Mouse (Mus musculus) hindbrain, postnatal 0 days (tissue): Measurements from ENCODE around the gene 2010111I01Rik. TPM values are rescaled to one million over a fixed set of nuclear protein-coding genes. Genes with fewer than 3 reads are reported as not detected.

Experiments
- ATAC-seq: fragments of 200-750 bp; cut with Nextera tagmentation; 2 replicates; pipeline ENCODE4 v1.8.0; 2017; ENCODE audit warnings: mild to moderate bottlenecking, moderate TSS enrichment, moderate library complexity
- DNase-seq: peaks from one replicate; pipeline ENCODE4 v3.0.0-alpha.2; 2015; ENCODE audit warnings: low spot score
- H3K27ac ChIP-seq: fragments of 300-500 bp; sonication (generic); 2 replicates; pipeline ENCODE4 v1.5.1; 2014; ENCODE audit warnings: mild to moderate bottlenecking
- H3K27me3 ChIP-seq: fragments of 300-500 bp; sonication (generic); 2 replicates; pipeline ENCODE4 v1.6.1; 2014; ENCODE audit warnings: low read length, mixed read lengths; ENCODE audit not compliant: insufficient read depth
- H3K36me3 ChIP-seq: fragments of 300-500 bp; sonication (generic); 2 replicates; pipeline ENCODE4 v1.6.1; 2014; ENCODE audit warnings: low read length, mixed read lengths; ENCODE audit not compliant: insufficient read depth
- H3K4me1 ChIP-seq: fragments of 300-500 bp; sonication (generic); 2 replicates; pipeline ENCODE4 v1.6.1; 2014; ENCODE audit warnings: antibody characterized with exemption, low read length, mixed read lengths; ENCODE audit not compliant: insufficient read depth
- H3K4me2 ChIP-seq: fragments of 300-500 bp; sonication (generic); 2 replicates; pipeline ENCODE4 v1.6.1; 2014; ENCODE audit warnings: low read depth, mild to moderate bottlenecking, low read length, moderate library complexity, mixed read lengths
- H3K4me3 ChIP-seq: fragments of 300-500 bp; sonication (generic); 2 replicates; pipeline ENCODE4 v1.5.1; 2014; ENCODE audit warnings: low read length
- H3K9ac ChIP-seq: fragments of 300-500 bp; sonication (generic); replicated peaks from 2 replicates; pipeline ENCODE4 v1.6.1; 2014; ENCODE audit warnings: mild to moderate bottlenecking, low read length, moderate library complexity, mixed read lengths
- H3K9me3 ChIP-seq: fragments of 300-500 bp; sonication (generic); 2 replicates; pipeline ENCODE4 v1.6.1; 2016; ENCODE audit warnings: low read length, mixed read lengths
- CTCF ChIP-seq: IDR thresholded peaks from 2 replicates; pipeline ENCODE4 v1.5.1; 2016; ENCODE audit warnings: antibody characterized with exemption, control low read depth, low read depth
- WGBS: fragments of 180-500 bp; shearing (Covaris S2); extraction: QIAGEN DNeasy Blood & Tissue Kit; methylation state at CpG from one replicate; pipeline ENCODE4 v1.1.7; 2014; 5-methylcytosine and 5-hydroxymethylcytosine counted together
- polyA plus RNA-seq: library from polyadenylated mRNA; unstranded; fragments of >200 nt; fragmentation: Nextera tagmentation; extraction: Ambion mirVana; gene quantifications from 2 replicates; pipeline ENCODE4 v1.2.1, GENCODE M21; 2015
- total RNA-seq: library from RNA; depleted of rRNA; stranded (reverse); fragments of >200 nt; gene quantifications from 2 replicates; pipeline ENCODE4 v1.2.3, GENCODE M21; 2014

Gene 2010111I01Rik
- total and polyA plus RNA-seq, 2 experiments from 2014 or later = 15.9 to 29.8 TPM

- Histone ChIP-seq H3K9ac (no peak overlapping the region), H3K4me3 (no peak overlapping the region), H3K27me3 (no peaks in the 10 kb centered on the region), H3K4me2 (no peak overlapping the region), H3K9me3 (no peaks in the 10 kb centered on the region), H3K4me1 (no peaks in the 10 kb centered on the region), H3K36me3 (no peaks in the 10 kb centered on the region), H3K27ac (no peak overlapping the region)
- WGBS = 73% methylated on average over 8 of the region's 8 CpGs
- DNase-seq = no peak
- no peak for ATAC-seq
- no peak for TF ChIP-seq CTCF
Measured at GRCm38 (mm10) chr13:63083663-63084062, 119.0 kb downstream of the 2010111I01Rik start.

- Histone ChIP-seq H3K4me2 (no peak overlapping the region), H3K9me3 (no peaks in the 10 kb centered on the region), H3K4me3 (no peak overlapping the region), H3K36me3 (no peaks in the 10 kb centered on the region), H3K4me1 (no peaks in the 10 kb centered on the region), H3K27me3 (no peaks in the 10 kb centered on the region), H3K9ac (no peak overlapping the region), H3K27ac (no peak overlapping the region)
- 90% methylated on average over 7 of the region's 7 CpGs for WGBS
- ATAC-seq (no peak), DNase-seq (no peak)
- no peak for TF ChIP-seq CTCF
Measured at GRCm38 (mm10) chr13:63087865-63088683, 123.4 kb downstream of the 2010111I01Rik start.

DNA sequence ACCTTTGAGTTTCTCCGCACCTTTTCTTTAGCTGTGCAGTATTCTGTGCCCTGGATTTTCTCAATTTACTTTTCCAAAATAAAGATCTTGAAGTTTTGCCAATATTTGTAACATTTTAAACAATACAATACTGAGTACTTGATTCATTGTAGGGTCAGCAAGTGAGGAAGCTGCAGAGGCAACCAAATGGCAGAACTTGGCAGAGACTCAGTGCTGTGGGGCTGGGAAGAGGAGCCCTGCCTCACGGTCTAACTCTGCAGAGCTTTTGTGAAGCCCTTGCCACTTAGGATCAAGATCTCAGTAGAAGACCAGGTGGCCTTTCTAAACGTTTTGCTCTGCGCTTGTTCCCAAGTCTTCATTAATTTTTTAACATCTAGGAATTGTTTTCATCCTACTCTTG, 124.8 kb downstream of the 2010111I01Rik start:
- H3K27me3 ChIP-seq = no peaks in the 10 kb centered on the region
- no peaks in the 10 kb centered on the region for H3K9me3 ChIP-seq
- no peak overlapping the region for H3K27ac ChIP-seq
- no peaks in the 10 kb centered on the region for H3K4me1 ChIP-seq
- H3K36me3 ChIP-seq = no peaks in the 10 kb centered on the region
- H3K9ac ChIP-seq = no peak overlapping the region
- 69% methylated on average over 4 of the region's 4 CpGs for WGBS
- no peak overlapping the region for H3K4me3 ChIP-seq
- ATAC-seq = no peak
- H3K4me2 ChIP-seq = no peak overlapping the region
- DNase-seq = no peak
- TF ChIP-seq CTCF = no peak

DNA sequence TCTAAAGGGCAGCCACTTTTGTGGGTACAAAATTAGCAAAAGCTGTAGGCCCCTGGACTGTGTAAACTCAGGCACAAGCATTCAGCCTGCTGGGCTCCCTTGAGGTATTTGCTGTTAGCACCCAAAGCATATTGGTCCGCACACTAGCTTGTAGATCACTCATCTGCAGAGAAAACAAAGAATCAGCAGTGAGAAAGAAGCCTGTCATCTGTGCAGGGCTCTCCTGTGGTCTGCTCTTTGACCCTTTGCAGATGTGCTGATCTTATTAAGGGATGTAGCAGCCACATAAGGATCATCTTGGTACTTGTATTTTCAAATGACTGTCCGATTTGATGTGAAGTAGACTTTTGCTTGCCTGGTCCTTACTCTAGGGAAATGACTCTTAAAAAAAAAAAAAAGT, 126.6 kb downstream of the 2010111I01Rik start:
- no peak overlapping the region for H3K4me2 ChIP-seq
- WGBS = 71% methylated on average over 2 of the region's 2 CpGs
- H3K9ac ChIP-seq = no peak overlapping the region
- H3K4me3 ChIP-seq = no peak overlapping the region
- no peak overlapping the region for H3K27ac ChIP-seq
- H3K4me1 ChIP-seq = no peaks in the 10 kb centered on the region
- no peaks in the 10 kb centered on the region for H3K9me3 ChIP-seq
- ATAC-seq = no peak
- no peaks in the 10 kb centered on the region for H3K36me3 ChIP-seq
- no peaks in the 10 kb centered on the region for H3K27me3 ChIP-seq
- no peak for DNase-seq
- TF ChIP-seq CTCF = no peak

DNA sequence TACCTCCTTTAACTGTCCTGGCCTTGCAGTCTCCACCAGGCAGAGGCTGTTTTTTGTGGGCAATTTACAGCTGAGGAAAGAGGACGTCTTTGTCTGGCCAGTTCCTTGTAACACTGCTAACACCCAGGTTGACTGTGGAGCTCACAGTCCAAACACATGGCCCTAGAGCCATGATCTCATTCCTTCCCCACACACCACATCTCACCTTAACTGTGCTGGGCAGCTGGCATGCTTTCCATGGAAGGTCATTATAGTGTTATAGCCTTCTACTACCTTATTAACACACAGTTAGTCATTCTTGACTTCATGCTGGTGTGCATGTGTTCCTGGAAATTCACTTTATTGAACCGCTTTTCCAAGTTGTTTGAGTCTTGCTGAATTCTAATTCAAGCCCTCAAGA, 127.6 kb downstream of the 2010111I01Rik start:
- WGBS = 93% methylated on average over 2 of the region's 2 CpGs
- TF ChIP-seq CTCF = no peak

DNA sequence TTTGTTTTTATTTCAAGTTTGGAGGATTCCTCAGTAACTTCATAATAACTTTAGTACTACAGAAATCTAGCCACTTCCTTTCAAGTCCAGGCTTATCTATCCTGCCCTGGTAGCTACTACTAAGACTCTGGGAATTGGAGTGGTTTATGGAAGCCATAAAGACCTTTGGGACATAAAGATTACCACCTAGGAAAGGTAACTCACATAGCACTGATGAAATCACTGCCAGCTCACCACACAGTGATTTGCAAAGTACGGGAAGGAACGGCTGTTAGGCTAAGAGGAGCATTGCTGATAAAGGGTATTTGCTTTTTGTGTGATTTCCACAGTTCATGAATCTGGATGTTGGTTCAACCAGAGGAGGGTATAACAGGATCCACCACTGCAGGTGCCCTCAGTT, 128.2 kb downstream of the 2010111I01Rik start:
- no peak overlapping the region for H3K4me3 ChIP-seq
- DNase-seq = no peak
- WGBS = 98% methylated on average over 2 of the region's 2 CpGs
- no peaks in the 10 kb centered on the region for H3K36me3 ChIP-seq
- 0 out of 2 replicates have a peak, but pooled peaks cover 3% of the 10 kb centered on the region for H3K4me1 ChIP-seq
- no peak for ATAC-seq
- TF ChIP-seq CTCF = no peak
- no peak overlapping the region for H3K27ac ChIP-seq
- H3K9ac ChIP-seq = no peak overlapping the region
- no peak overlapping the region for H3K4me2 ChIP-seq
- no peaks in the 10 kb centered on the region for H3K27me3 ChIP-seq
- H3K9me3 ChIP-seq = no peaks in the 10 kb centered on the region

More for the DNA sequence above, 127.6 kb downstream of the 2010111I01Rik start:
- DNase-seq (no peak), ATAC-seq (no peak)
- H3K4me2 ChIP-seq = no peak overlapping the region
- no peak overlapping the region for H3K9ac ChIP-seq
- H3K36me3 ChIP-seq = no peaks in the 10 kb centered on the region
- no peak overlapping the region for H3K4me3 ChIP-seq
- H3K4me1 ChIP-seq = 0 out of 2 replicates have a peak, but pooled peaks cover 3% of the 10 kb centered on the region
- no peaks in the 10 kb centered on the region for H3K9me3 ChIP-seq
- H3K27me3 ChIP-seq = no peaks in the 10 kb centered on the region
- no peak overlapping the region for H3K27ac ChIP-seq

- H3K9me3 ChIP-seq = no peaks in the 10 kb centered on the region
- WGBS = 81% methylated on average over 6 of the region's 6 CpGs
Measured at GRCm38 (mm10) chr13:63093636-63094035, 128.9 kb downstream of the 2010111I01Rik start.

More at GRCm38 (mm10) chr13:63093636-63094035, 128.9 kb downstream of the 2010111I01Rik start:
- TF ChIP-seq CTCF = no peak
- Histone ChIP-seq H3K9ac (no peak overlapping the region), H3K36me3 (no peaks in the 10 kb centered on the region), H3K4me1 (0 out of 2 replicates have a peak, but pooled peaks cover 3% of the 10 kb centered on the region), H3K27me3 (no peaks in the 10 kb centered on the region), H3K4me2 (no peak overlapping the region), H3K27ac (no peak overlapping the region), H3K4me3 (no peak overlapping the region)
- ATAC-seq = no peak
- no peak for DNase-seq
